Mouse (Mus musculus): ENCODE results near the gene Sap30.

DNA sequence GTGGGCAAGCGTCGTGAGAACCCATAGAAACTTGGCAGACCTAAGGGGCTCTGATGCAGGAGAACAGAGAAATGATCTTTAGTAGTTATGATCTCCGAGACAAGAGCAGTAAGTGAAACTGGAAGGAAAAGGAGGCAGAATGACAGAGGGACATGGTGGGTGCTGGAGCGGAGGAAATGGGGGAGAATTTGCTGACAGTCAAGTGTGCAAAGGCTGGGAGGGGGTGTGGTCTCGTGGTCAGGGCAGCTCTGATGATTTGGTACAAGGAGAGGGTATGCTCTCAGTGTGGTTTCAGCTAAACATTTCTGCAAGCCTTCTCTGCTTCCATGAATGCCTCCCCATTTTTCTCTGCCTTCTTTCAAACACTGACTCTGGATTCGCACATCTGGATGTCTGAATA lies 48.5 kb upstream of the Sap30 start:
- TF ChIP-seq CTCF (IDR thresholded peaks at IDR 0.05; ENCODE audit: low read depth, low read length) (no peak), POLR2A (IDR thresholded peaks at IDR 0.05; ENCODE audit: insufficient read depth, low read length) (no peak), EP300 (IDR thresholded peaks at IDR 0.05; ENCODE audit: insufficient read depth, low read depth, low read length) (no peak)

All from ES-Bruce4 (cell line).